Mouse (Mus musculus) stomach, postnatal 0 days (tissue): ENCODE results near the gene Ess2. TPM values are rescaled to one million over a fixed set of nuclear protein-coding genes. Genes with fewer than 3 reads are reported as not detected.

ENCODE experiments used
- ATAC-seq: fragments of 200-750 bp; cut with Nextera tagmentation; 2 replicates; pipeline ENCODE4 v1.8.0; 2017; ENCODE audit not compliant: low FRiP score, low TSS enrichment
- DNase-seq: peaks from one replicate; pipeline ENCODE4 v3.0.0-alpha.2; 2016; ENCODE audit warnings: low spot score
- H3K27ac ChIP-seq: fragments of 300-500 bp; sonication (generic); replicated peaks from 2 replicates; pipeline ENCODE4 v1.5.1; 2014; ENCODE audit warnings: mild to moderate bottlenecking, control low read depth
- H3K27me3 ChIP-seq: fragments of 300-500 bp; sonication (generic); 2 replicates; pipeline ENCODE4 v1.6.1; 2014; ENCODE audit warnings: low read length; ENCODE audit not compliant: control insufficient read depth, insufficient read depth
- H3K36me3 ChIP-seq: fragments of 300-500 bp; sonication (generic); 2 replicates; pipeline ENCODE4 v1.6.1; 2014; ENCODE audit warnings: low read length, mixed read lengths; ENCODE audit not compliant: control insufficient read depth, insufficient read depth
- H3K4me1 ChIP-seq: fragments of 300-500 bp; sonication (generic); replicated peaks from 2 replicates; pipeline ENCODE4 v1.6.1; 2014; ENCODE audit warnings: antibody characterized with exemption; ENCODE audit not compliant: control insufficient read depth, insufficient read depth
- H3K4me2 ChIP-seq: fragments of 300-500 bp; sonication (generic); replicated peaks from 2 replicates; pipeline ENCODE4 v1.6.1; 2014; ENCODE audit warnings: low read depth, mild to moderate bottlenecking, control low read depth, moderate library complexity
- H3K4me3 ChIP-seq: fragments of 300-500 bp; sonication (generic); 2 replicates; pipeline ENCODE4 v1.5.1; 2014; ENCODE audit warnings: low read depth, low read length, control low read depth
- H3K9ac ChIP-seq: fragments of 300-500 bp; sonication (generic); 2 replicates; pipeline ENCODE4 v1.6.1; 2014; ENCODE audit warnings: mild to moderate bottlenecking, low read length, control low read depth, mixed read lengths
- H3K9me3 ChIP-seq: fragments of 300-500 bp; sonication (generic); 2 replicates; pipeline ENCODE4 v1.6.1; 2016; ENCODE audit warnings: low read length; ENCODE audit not compliant: control insufficient read depth
- CTCF ChIP-seq: IDR thresholded peaks from 2 replicates; pipeline ENCODE4 v1.5.1; 2016; ENCODE audit warnings: antibody characterized with exemption, low read depth, mild to moderate bottlenecking, moderate library complexity
- EP300 ChIP-seq: optimal IDR thresholded peaks from 2 replicates; pipeline ENCODE3; 2016; ENCODE audit warnings: antibody characterized with exemption
- WGBS: fragments of 180-500 bp; shearing (Covaris S2); extraction: QIAGEN DNeasy Blood & Tissue Kit; methylation state at CpG from one replicate; pipeline ENCODE4 v1.1.7; 2014; 5-methylcytosine and 5-hydroxymethylcytosine counted together
- polyA plus RNA-seq: library from polyadenylated mRNA; unstranded; fragments of >200 nt; fragmentation: Nextera tagmentation; extraction: Ambion mirVana; gene quantifications from 2 replicates; pipeline ENCODE4 v1.2.1, GENCODE M21; 2015

Gene Ess2
- polyA plus RNA-seq, 1 experiment from 2014 or later, result 15.6 TPM

GRCm38 (mm10) chr16:17876096-17876495 is 35.1 kb downstream of the Ess2 start:
- no peak overlapping the region for H3K4me3 ChIP-seq
- H3K4me2 ChIP-seq, result no peak overlapping the region
- no peaks in the 10 kb centered on the region for H3K27me3 ChIP-seq
- H3K27ac ChIP-seq, result no peak overlapping the region
- DNase-seq (no peak), ATAC-seq (no peak)
- H3K4me1 ChIP-seq, result no peaks in the 10 kb centered on the region
- no peaks in the 10 kb centered on the region for H3K9me3 ChIP-seq
- TF ChIP-seq CTCF, result no peak
- no peak for TF ChIP-seq EP300
- no peak overlapping the region for H3K9ac ChIP-seq
- WGBS, result 94% methylated on average over 1 of the region's 1 CpGs
- peaks cover 2% of the 10 kb centered on the region; the same call in 1 of the 2 replicates for H3K36me3 ChIP-seq

DNA sequence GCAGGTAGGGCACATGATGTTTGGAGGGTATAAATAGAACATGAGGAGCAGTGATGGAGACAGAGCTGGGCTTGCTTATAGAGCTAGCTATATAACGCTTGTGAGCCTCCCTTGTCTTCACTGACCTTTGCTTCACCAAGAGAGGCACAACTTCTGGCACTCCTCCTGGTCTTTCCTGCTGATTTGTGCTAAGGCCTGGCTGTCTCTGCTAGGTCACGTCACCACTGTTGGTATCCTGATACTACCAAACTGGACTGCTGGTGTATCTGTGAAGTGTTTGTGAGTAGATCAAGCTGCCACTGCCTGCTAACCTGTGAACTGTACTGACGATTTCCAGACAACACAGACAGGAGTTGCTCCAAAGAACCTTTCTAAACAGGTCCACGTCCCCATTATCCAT is 36.0 kb downstream of the Ess2 start:
- Histone ChIP-seq H3K4me1 (no peaks in the 10 kb centered on the region), H3K9ac (no peak overlapping the region), H3K4me2 (no peak overlapping the region), H3K27ac (no peak overlapping the region), H3K9me3 (no peaks in the 10 kb centered on the region), H3K27me3 (no peaks in the 10 kb centered on the region), H3K36me3 (peaks cover 5% of the 10 kb centered on the region; the same call in 1 of the 2 replicates), H3K4me3 (no peak overlapping the region)
- DNase-seq (no peak), ATAC-seq (no peak)
- 77% methylated on average over 4 of the region's 4 CpGs for WGBS
- TF ChIP-seq EP300, result no peak
- no peak for TF ChIP-seq CTCF

DNA sequence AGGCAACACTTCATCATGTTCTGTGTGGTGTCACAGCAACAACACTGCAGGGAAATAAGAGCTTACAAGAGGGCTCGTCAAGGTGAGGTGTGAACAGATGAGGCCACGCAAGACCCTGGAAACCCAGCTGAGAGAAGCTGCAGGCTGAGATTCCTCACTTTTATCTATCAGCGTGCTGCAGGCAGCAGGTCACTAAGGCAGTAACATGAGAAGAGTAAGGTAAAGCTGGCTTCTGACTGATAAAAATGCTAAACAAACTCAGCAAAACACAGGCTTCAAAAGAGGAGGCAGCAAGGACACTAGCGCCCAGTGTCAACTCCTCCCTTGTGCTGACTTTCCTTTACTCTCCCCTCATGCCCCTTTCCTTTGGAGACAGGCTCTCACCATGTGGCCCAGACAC is 38.2 kb downstream of the Ess2 start:
- no peak for ATAC-seq
- Histone ChIP-seq H3K4me1 (no peaks in the 10 kb centered on the region), H3K4me3 (no peak overlapping the region), H3K36me3 (peaks cover 12% of the 10 kb centered on the region; the same call in 1 of the 2 replicates), H3K4me2 (no peak overlapping the region), H3K27me3 (no peaks in the 10 kb centered on the region), H3K9me3 (no peaks in the 10 kb centered on the region), H3K27ac (no peak overlapping the region), H3K9ac (no peak overlapping the region)
- TF ChIP-seq EP300 (no peak), CTCF (no peak)
- no peak for DNase-seq
- WGBS, result 45% methylated on average over 4 of the region's 4 CpGs

DNA sequence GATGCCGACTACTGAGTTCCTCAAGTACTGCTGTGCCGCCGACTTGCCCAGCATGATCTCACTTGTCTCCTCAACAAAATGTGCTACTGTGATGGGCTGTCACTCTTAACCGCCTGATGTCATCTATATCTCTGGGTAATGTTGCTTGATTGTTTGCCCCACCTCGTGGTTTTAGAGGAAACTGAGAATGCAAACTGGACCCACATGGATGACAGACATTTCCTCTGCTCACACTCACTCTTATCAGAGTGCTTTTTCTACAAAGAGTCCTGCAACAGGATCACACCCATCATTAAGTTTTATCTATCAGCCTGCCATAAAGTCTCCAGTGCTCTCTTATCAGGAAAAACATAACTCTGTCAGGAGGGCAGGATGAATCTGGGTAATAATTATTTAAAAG is 39.9 kb downstream of the Ess2 start:
- Histone ChIP-seq H3K4me2 (no peak overlapping the region), H3K27me3 (no peaks in the 10 kb centered on the region), H3K9ac (no peak overlapping the region), H3K4me3 (no peak overlapping the region), H3K9me3 (no peaks in the 10 kb centered on the region), H3K4me1 (no peaks in the 10 kb centered on the region), H3K27ac (no peak overlapping the region), H3K36me3 (peaks cover 12% of the 10 kb centered on the region; the same call in 1 of the 2 replicates)
- no peak for DNase-seq
- ATAC-seq, result no peak
- TF ChIP-seq CTCF, result no peak
- no peak for TF ChIP-seq EP300
- 77% methylated on average over 5 of the region's 5 CpGs for WGBS

DNA sequence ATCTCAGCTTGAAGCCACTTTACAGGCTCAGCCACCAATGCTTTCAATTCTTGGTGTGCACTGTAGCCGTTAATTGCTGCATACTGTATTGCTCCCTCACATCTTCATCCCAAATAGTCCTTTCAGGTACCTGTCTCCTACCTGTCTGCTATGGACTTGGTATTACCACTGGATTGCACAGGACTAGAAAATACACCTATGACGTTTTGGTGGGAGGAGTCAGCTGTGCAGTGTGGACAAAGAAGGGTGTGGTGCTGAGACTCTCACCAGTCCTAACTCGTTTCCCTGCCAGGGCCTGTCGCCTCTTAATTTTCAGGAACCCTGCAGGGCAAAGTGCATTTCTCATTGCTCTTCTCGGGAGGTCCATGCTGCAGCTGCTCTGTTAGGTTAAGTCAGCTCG is 45.4 kb downstream of the Ess2 start:
- Histone ChIP-seq H3K4me3 (no peak overlapping the region), H3K36me3 (peaks cover 7% of the 10 kb centered on the region; the same call in 1 of the 2 replicates), H3K4me1 (no peaks in the 10 kb centered on the region), H3K27ac (0 out of 2 replicates have a peak overlapping the region, but pooled peaks have one; percentile 30), H3K27me3 (no peaks in the 10 kb centered on the region), H3K9ac (no peak overlapping the region), H3K9me3 (no peaks in the 10 kb centered on the region), H3K4me2 (no peak overlapping the region)
- no peak for TF ChIP-seq CTCF
- no peak for TF ChIP-seq EP300
- ATAC-seq (peak; percentile 95), DNase-seq (peak; percentile 79)
- WGBS, result 55% methylated on average over 6 of the region's 6 CpGs

- Histone ChIP-seq H3K4me1 (no peaks in the 10 kb centered on the region), H3K9ac (no peak overlapping the region), H3K4me2 (no peak overlapping the region), H3K27ac (no peak overlapping the region), H3K27me3 (no peaks in the 10 kb centered on the region), H3K4me3 (no peak overlapping the region), H3K9me3 (no peaks in the 10 kb centered on the region), H3K36me3 (peaks cover 7% of the 10 kb centered on the region; the same call in 1 of the 2 replicates)
- ATAC-seq, result peak; percentile 64
- TF ChIP-seq EP300 (no peak), CTCF (no peak)
- DNase-seq, result no peak
- 50% methylated on average over 2 of the region's 2 CpGs for WGBS
These were observed 45.9 kb downstream of the Ess2 start for GRCm38 (mm10) chr16:17865293-17865692.
